Mouse (Mus musculus): ENCODE data around the gene Fam57b. TPM values are rescaled to one million over a fixed set of nuclear protein-coding genes. Genes with fewer than 3 reads are reported as not detected.

The Fam57b gene
- polyA plus RNA-seq, 1 experiment from 2014 or later = 1.5 TPM

GRCm38 (mm10) chr7:126850161-126850560 is 52.7 kb downstream of the Fam57b start:
- ATAC-seq = peak; percentile 34
- Histone ChIP-seq H3K4me2 (replicated peaks) (no peak overlapping the region), H3K4me3 (replicated peaks) (no peak overlapping the region), H3K27ac (no peak overlapping the region), H3K36me3 (peaks cover 22% of the 10 kb centered on the region), H3K9ac (no peak overlapping the region), H3K9me3 (no peaks in the 10 kb centered on the region), H3K4me1 (replicated peaks) (peaks cover 17% of the 10 kb centered on the region), H3K27me3 (replicated peaks) (peaks cover 29% of the 10 kb centered on the region)
- WGBS = 69% methylated on average over 6 of the region's 6 CpGs

GRCm38 (mm10) chr7:126851192-126851591 is 53.7 kb downstream of the Fam57b start:
- Histone ChIP-seq H3K27me3 (replicated peaks) (peaks cover 29% of the 10 kb centered on the region), H3K4me3 (replicated peaks) (no peak overlapping the region), H3K36me3 (peaks cover 22% of the 10 kb centered on the region), H3K27ac (no peak overlapping the region), H3K4me1 (replicated peaks) (peaks cover 17% of the 10 kb centered on the region), H3K4me2 (replicated peaks) (no peak overlapping the region), H3K9ac (no peak overlapping the region), H3K9me3 (no peaks in the 10 kb centered on the region)
- WGBS = 48% methylated on average over 12 of the region's 12 CpGs
- no peak for ATAC-seq

GRCm38 (mm10) chr7:126853454-126853853 is 56.0 kb downstream of the Fam57b start:
- no peak for ATAC-seq
- Histone ChIP-seq H3K4me3 (replicated peaks) (no peak overlapping the region), H3K27ac (no peak overlapping the region), H3K9ac (no peak overlapping the region), H3K4me2 (replicated peaks) (no peak overlapping the region), H3K36me3 (peaks cover 22% of the 10 kb centered on the region), H3K4me1 (replicated peaks) (peaks cover 10% of the 10 kb centered on the region; the same call in 1 of the 2 replicates), H3K9me3 (no peaks in the 10 kb centered on the region), H3K27me3 (replicated peaks) (peaks cover 13% of the 10 kb centered on the region)
- WGBS = 87% methylated on average over 5 of the region's 5 CpGs

GRCm38 (mm10) chr7:126855641-126856040 is 58.2 kb downstream of the Fam57b start:
- peaks cover 9% of the 10 kb centered on the region; the same call in 1 of the 2 replicates for H3K4me1 ChIP-seq (replicated peaks)
- H3K9ac ChIP-seq = no peak overlapping the region
- ATAC-seq = no peak
- no peaks in the 10 kb centered on the region; the same call in 1 of the 2 replicates for H3K27me3 ChIP-seq (replicated peaks)
- H3K4me2 ChIP-seq (replicated peaks) = no peak overlapping the region
- no peaks in the 10 kb centered on the region for H3K9me3 ChIP-seq
- no peak overlapping the region for H3K27ac ChIP-seq
- WGBS = 88% methylated on average over 3 of the region's 3 CpGs
- H3K36me3 ChIP-seq = peaks cover 22% of the 10 kb centered on the region
- no peak overlapping the region for H3K4me3 ChIP-seq (replicated peaks)

GRCm38 (mm10) chr7:126856741-126857420 is 59.4 kb downstream of the Fam57b start:
- no peak overlapping the region for H3K27ac ChIP-seq
- ATAC-seq = no peak; the same call in 1 of the 2 replicates
- H3K9ac ChIP-seq = no peak overlapping the region
- H3K27me3 ChIP-seq (replicated peaks) = no peaks in the 10 kb centered on the region; the same call in 1 of the 2 replicates
- H3K36me3 ChIP-seq = peaks cover 22% of the 10 kb centered on the region
- no peak overlapping the region for H3K4me2 ChIP-seq (replicated peaks)
- H3K9me3 ChIP-seq = no peaks in the 10 kb centered on the region
- no peak overlapping the region for H3K4me3 ChIP-seq (replicated peaks)
- WGBS = 65% methylated on average over 9 of the region's 9 CpGs
- H3K4me1 ChIP-seq (replicated peaks) = peaks cover 17% of the 10 kb centered on the region; the same call in 1 of the 2 replicates

DNA sequence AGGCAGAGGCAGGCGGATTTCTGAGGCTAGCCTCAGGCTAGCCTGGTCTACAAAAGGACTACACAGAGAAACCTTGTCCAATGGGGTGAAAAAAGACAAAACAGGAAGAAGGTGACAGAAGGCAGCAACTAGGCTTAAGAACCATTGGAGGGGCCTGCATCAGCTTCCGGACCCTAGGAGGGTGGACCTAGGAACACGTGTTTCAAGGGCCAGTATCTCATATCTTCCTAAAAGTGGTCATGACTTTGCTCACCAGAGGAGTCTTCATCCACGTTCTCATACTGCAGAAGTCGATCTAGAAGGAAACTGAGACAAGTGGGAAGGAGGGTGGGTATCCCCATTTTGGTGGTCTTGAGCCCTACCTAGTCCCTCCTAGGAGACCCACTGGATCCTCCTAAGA is 63.5 kb downstream of the Fam57b start:
- peaks cover 38% of the 10 kb centered on the region for H3K4me1 ChIP-seq (replicated peaks)
- H3K36me3 ChIP-seq = peaks cover 5% of the 10 kb centered on the region; the same call in 1 of the 2 replicates
- H3K9me3 ChIP-seq = no peaks in the 10 kb centered on the region
- peak overlapping the region; percentile 86 for H3K4me2 ChIP-seq (replicated peaks)
- 70% methylated on average over 5 of the region's 5 CpGs for whole genome bisulfite sequencing
- no peaks in the 10 kb centered on the region for H3K27me3 ChIP-seq (replicated peaks)
- peak overlapping the region; percentile 70 for H3K9ac ChIP-seq
- H3K4me3 ChIP-seq (replicated peaks) = peak overlapping the region; percentile 62
- no peak overlapping the region for H3K27ac ChIP-seq
- ATAC-seq = no peak

DNA sequence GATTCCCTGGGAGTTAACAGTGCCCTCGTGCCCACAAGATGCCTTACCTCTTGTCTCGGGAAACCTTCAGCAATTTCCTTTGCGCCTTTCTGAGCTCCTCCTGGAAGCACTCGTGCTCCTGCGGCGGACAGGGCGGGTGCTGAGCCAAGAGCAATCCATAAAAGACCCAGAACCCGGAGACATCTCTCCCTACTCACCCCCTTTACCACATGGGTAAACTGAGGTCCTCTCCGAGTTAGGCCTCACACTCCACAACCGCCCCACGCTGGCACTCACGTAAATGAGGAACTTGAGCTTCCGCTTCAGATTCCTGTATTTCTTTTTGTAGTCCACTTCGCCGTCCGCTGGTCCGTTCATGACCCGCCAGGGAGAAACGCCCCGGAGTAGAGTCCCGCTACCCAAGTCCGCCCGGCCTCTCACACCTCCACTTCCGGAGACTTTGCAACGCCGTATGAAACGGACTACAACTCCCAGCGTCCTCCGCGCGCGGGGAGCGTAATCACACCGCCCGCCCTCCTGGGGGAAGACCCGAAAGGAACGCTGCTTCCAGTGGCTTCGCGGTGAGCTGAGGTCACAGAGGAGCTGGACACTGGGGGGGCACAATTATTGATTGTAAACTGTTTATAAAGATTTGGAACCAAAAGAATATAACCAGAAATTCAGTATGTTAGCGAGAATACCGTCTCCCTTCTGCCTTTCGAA is 64.1 kb downstream of the Fam57b start, which contains the start of gene Hirip3:
Hirip3 (plus strand) TSS at position 544 of the 702 bp plus-strand sequence.
- Histone ChIP-seq H3K4me1 (replicated peaks) (peaks cover 37% of the 10 kb centered on the region), H3K9me3 (no peaks in the 10 kb centered on the region), H3K4me2 (replicated peaks) (peak within 1 kb of the TSS; percentile 86), H3K4me3 (replicated peaks) (peak within 1 kb of the TSS; percentile 62), H3K9ac (peak within 1 kb of the TSS; percentile 70), H3K27ac (peak within 1 kb of the TSS; percentile 52), H3K36me3 (peaks cover 11% of the 10 kb centered on the region), H3K27me3 (replicated peaks) (no peaks in the 10 kb centered on the region)
- ATAC-seq = peak; percentile 94
- WGBS = 1% methylated on average over 42 of the region's 42 CpGs

GRCm38 (mm10) chr7:126862147-126862784 is 64.8 kb downstream of the Fam57b start, which contains the start of gene Ino80e:
TSS of gene Ino80e (minus strand) at chr7:126862377.
- Histone ChIP-seq H3K27me3 (replicated peaks) (no peaks in the 10 kb centered on the region), H3K27ac (peak within 1 kb of the TSS; percentile 52), H3K36me3 (peaks cover 18% of the 10 kb centered on the region), H3K4me1 (replicated peaks) (peaks cover 32% of the 10 kb centered on the region), H3K4me2 (replicated peaks) (peak within 1 kb of the TSS; percentile 86), H3K9me3 (no peaks in the 10 kb centered on the region), H3K9ac (peak within 1 kb of the TSS; percentile 70), H3K4me3 (replicated peaks) (peak within 1 kb of the TSS; percentile 62)
- peak; percentile 84 for ATAC-seq
- under 1% methylated on average over 41 of the region's 41 CpGs for WGBS

GRCm38 (mm10) chr7:126863791-126864190 is 66.3 kb downstream of the Fam57b start:
- no peak for ATAC-seq
- Histone ChIP-seq H3K36me3 (peaks cover 26% of the 10 kb centered on the region), H3K9ac (peak overlapping the region; percentile 70; the same call in 1 of the 2 replicates)

GRCm38 (mm10) chr7:126867534-126867933 is 70.1 kb downstream of the Fam57b start:
- H3K9me3 ChIP-seq = no peaks in the 10 kb centered on the region
- H3K9ac ChIP-seq = no peak overlapping the region
- peaks cover 57% of the 10 kb centered on the region for H3K36me3 ChIP-seq

More at GRCm38 (mm10) chr7:126863791-126864190, 66.3 kb downstream of the Fam57b start:
- H3K4me3 ChIP-seq (replicated peaks) = peak overlapping the region; percentile 62
- WGBS = 61% methylated on average over 6 of the region's 6 CpGs
- peaks cover 30% of the 10 kb centered on the region for H3K4me1 ChIP-seq (replicated peaks)
- H3K27ac ChIP-seq = no peak overlapping the region
- H3K9me3 ChIP-seq = no peaks in the 10 kb centered on the region
- no peaks in the 10 kb centered on the region for H3K27me3 ChIP-seq (replicated peaks)
- H3K4me2 ChIP-seq (replicated peaks) = peak overlapping the region; percentile 86

DNA sequence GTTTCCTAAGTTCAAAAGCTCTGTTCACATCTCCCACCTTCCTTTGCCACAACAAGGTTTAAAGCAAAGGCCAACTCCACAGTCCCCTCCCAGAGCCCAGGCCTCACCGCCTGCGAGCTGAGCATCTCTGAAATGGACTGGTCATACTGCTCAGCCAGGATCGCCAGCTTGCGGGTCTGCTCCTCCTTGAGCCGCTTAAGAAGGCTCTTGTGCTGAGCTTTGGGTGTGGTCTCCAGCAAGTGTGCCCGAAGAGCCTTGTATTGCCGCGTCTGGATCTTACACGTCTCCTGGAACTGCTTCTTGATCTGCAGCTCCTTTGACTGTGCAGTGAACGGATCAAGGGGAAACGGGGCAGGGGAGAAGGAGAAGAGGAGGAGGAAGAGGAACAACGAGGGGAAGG is 70.5 kb downstream of the Fam57b start:
- Histone ChIP-seq H3K4me3 (replicated peaks) (no peak overlapping the region), H3K4me2 (replicated peaks) (no peak overlapping the region), H3K27ac (no peak overlapping the region), H3K4me1 (replicated peaks) (peaks cover 16% of the 10 kb centered on the region), H3K9me3 (no peaks in the 10 kb centered on the region), H3K27me3 (replicated peaks) (no peaks in the 10 kb centered on the region), H3K36me3 (peaks cover 60% of the 10 kb centered on the region), H3K9ac (no peak overlapping the region)
- ATAC-seq = no peak
- WGBS = 79% methylated on average over 12 of the region's 12 CpGs

More at GRCm38 (mm10) chr7:126867534-126867933, 70.1 kb downstream of the Fam57b start:
- ATAC-seq = no peak
- no peaks in the 10 kb centered on the region for H3K27me3 ChIP-seq (replicated peaks)
- H3K4me1 ChIP-seq (replicated peaks) = peaks cover 21% of the 10 kb centered on the region
- H3K27ac ChIP-seq = no peak overlapping the region
- no peak overlapping the region for H3K4me3 ChIP-seq (replicated peaks)
- WGBS = 84% methylated on average over 2 of the region's 2 CpGs
- H3K4me2 ChIP-seq (replicated peaks) = no peak overlapping the region

All from intestine, embryonic 15.5 days (tissue).